Comparison of ENCODE assay signal across 8 mouse cellular contexts in the genomic region with DNA sequence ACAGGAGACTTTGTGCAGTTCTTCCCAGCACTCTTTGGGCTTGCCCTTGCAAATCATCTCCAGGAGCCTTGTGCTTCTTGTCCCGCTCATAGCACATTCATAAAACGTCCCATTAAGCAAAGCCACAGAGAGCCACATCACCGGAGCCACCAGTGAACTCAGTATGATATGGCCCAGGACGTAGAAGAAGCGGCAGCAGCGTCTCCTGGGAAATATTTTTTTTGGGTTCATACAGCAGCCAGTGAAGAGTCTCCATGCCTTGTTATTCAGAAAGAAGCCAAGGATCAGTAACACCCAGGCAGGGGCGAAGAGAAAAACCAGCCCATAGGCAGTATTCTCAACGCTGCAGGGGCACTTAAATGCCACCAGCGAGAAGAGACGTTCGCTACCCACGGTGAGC. TPM values are rescaled to one million over a fixed set of nuclear protein-coding genes. Genes with fewer than 3 reads are reported as not detected.
A peak's percentile ranks its signal among the peaks of the same experiment; 100 is the strongest.
DNase-seq lines count a peak whose midpoint lies in the region; ATAC-seq and TF ChIP-seq lines count a peak whose summit lies in the region.

No protein-coding gene starts in this region.

- no peaks in the 10 kb centered on the region for H3K27me3 ChIP-seq in embryonic facial prominence, embryonic 13.5 days
- no peaks in the 10 kb centered on the region for H3K27me3 ChIP-seq in hindbrain, embryonic 16.5 days (replicated peaks; ENCODE audit: control insufficient read depth, insufficient read depth, low read length)
- H3K27me3 ChIP-seq in myocyte (ENCODE audit: control insufficient read depth, insufficient read depth, insufficient read length) = no peaks in the 10 kb centered on the region

- TF ChIP-seq POLR2A in myocyte (IDR thresholded peaks at IDR 0.05; ENCODE audit: insufficient read length, low read depth) = no peak

- peak overlapping the region; percentile 63; the same call in 1 of the 2 replicates for H3K27ac ChIP-seq in embryonic facial prominence, embryonic 13.5 days
- no peak overlapping the region for H3K27ac ChIP-seq in hindbrain, embryonic 16.5 days (ENCODE audit: low read depth, low read length)

- no peak overlapping the region for H3ac ChIP-seq in myocyte (ENCODE audit: control insufficient read depth, insufficient read length)

- ATAC-seq in embryonic facial prominence, embryonic 13.5 days (ENCODE audit: insufficient number of reproducible peaks, insufficient read depth, low FRiP score, low TSS enrichment, low read depth) = no peak
- ATAC-seq in hindbrain, embryonic 16.5 days = peak; percentile 37

- peak overlapping the region; percentile 54 for H3K4me2 ChIP-seq in embryonic facial prominence, embryonic 13.5 days
- peak overlapping the region; percentile 50 for H3K4me2 ChIP-seq in hindbrain, embryonic 16.5 days (ENCODE audit: low read length)
- H3K4me2 ChIP-seq in myocyte (ENCODE audit: low read depth) = peak overlapping the region; percentile 73

- WGBS in embryonic facial prominence, embryonic 13.5 days = 51% methylated on average over 12 of the region's 12 CpGs
- 62% methylated on average over 12 of the region's 12 CpGs for WGBS in hindbrain, embryonic 16.5 days

- H3K9me3 ChIP-seq in embryonic facial prominence, embryonic 13.5 days = no peaks in the 10 kb centered on the region
- no peaks in the 10 kb centered on the region for H3K9me3 ChIP-seq in hindbrain, embryonic 16.5 days (ENCODE audit: control insufficient read depth, low read length)

- H3K9ac ChIP-seq in embryonic facial prominence, embryonic 13.5 days = peak overlapping the region; percentile 59
- H3K9ac ChIP-seq in hindbrain, embryonic 16.5 days (ENCODE audit: low read depth, low read length) = peak overlapping the region; percentile 9; the same call in 1 of the 2 replicates

- peaks cover 18% of the 10 kb centered on the region for H3K4me1 ChIP-seq in embryonic facial prominence, embryonic 13.5 days
- H3K4me1 ChIP-seq in hindbrain, embryonic 16.5 days (ENCODE audit: control insufficient read depth, insufficient read depth, low read depth, low read length) = no peaks in the 10 kb centered on the region

- peak; percentile 7 for DNase-seq in layer of hippocampus, adult 11-12 months (ENCODE audit: low spot score)
- no peak for DNase-seq in layer of hippocampus, adult 18-20 months (ENCODE audit: low spot score in 2 of 2)
- no peak for DNase-seq in embryo, embryonic 9.5 days (ENCODE audit: extremely low spot score)
- DNase-seq in gastrocnemius, postnatal 10 days = no peak
- DNase-seq in urinary bladder, postnatal 14 days (ENCODE audit: low spot score) = no peak

- peak overlapping the region; percentile 27 for H3K4me3 ChIP-seq in embryonic facial prominence, embryonic 13.5 days
- H3K4me3 ChIP-seq in hindbrain, embryonic 16.5 days (ENCODE audit: low read length) = peak overlapping the region; percentile 29
- peak overlapping the region; percentile 7 for H3K4me3 ChIP-seq in myocyte

- H3K79me2 ChIP-seq in myocyte (ENCODE audit: control insufficient read depth, insufficient read depth) = no peaks in the 10 kb centered on the region

- no peaks in the 10 kb centered on the region for H3K36me3 ChIP-seq in embryonic facial prominence, embryonic 13.5 days
- H3K36me3 ChIP-seq in hindbrain, embryonic 16.5 days (ENCODE audit: control insufficient read depth, insufficient read depth, low read length) = no peaks in the 10 kb centered on the region
- no peaks in the 10 kb centered on the region for H3K36me3 ChIP-seq in myocyte (ENCODE audit: control insufficient read depth, insufficient read depth)

TF ChIP-seq in myocyte, 11 proteins besides CTCF, POLR2A, EP300 and RAD21:
- no peak for TF ChIP-seq MYOD1 (IDR thresholded peaks at IDR 0.05; ENCODE audit: control insufficient read depth in 1 of 3, insufficient read length in 2 of 3, low read depth in 2 of 3)
- no peak for TF ChIP-seq CEBPB (IDR thresholded peaks at IDR 0.05; ENCODE audit: insufficient read depth, poor library complexity, severe bottlenecking)
- TF ChIP-seq E2F4 (IDR thresholded peaks at IDR 0.05; ENCODE audit: insufficient read depth) = no peak
- no peak for TF ChIP-seq SRF (IDR thresholded peaks at IDR 0.05; ENCODE audit: control insufficient read depth, insufficient read length, low read depth)
- no peak for TF ChIP-seq POLR2AphosphoS2 (IDR thresholded peaks at IDR 0.05; ENCODE audit: insufficient read length, low read depth)
- no peak for TF ChIP-seq REST (IDR thresholded peaks at IDR 0.05; ENCODE audit: insufficient read depth, insufficient read length)
- TF ChIP-seq TCF3 (IDR thresholded peaks at IDR 0.05; ENCODE audit: insufficient read length, low read depth) = no peak
- TF ChIP-seq TCF12 (IDR thresholded peaks at IDR 0.05; ENCODE audit: insufficient read depth, poor library complexity, severe bottlenecking) = no peak
- TF ChIP-seq MYOG (IDR thresholded peaks at IDR 0.05; ENCODE audit: control insufficient read depth in 1 of 3, insufficient read depth in 1 of 3, insufficient read length in 2 of 3, low read depth in 2 of 3) = no peak
- TF ChIP-seq MAX (IDR thresholded peaks at IDR 0.05; ENCODE audit: low read depth) = no peak
- no peak for TF ChIP-seq USF1 (IDR thresholded peaks at IDR 0.05; ENCODE audit: low read depth)

RNA-seq across cellular contexts. Expression of gene Calhm5, which starts 0.4 kb away (rescaled TPM):
- 1 to 10 TPM; 4.0 to 4.1 TPM for total RNA-seq in layer of hippocampus, adult 18-20 months (2021)
- polyA plus RNA-seq in embryonic facial prominence, embryonic 13.5 days (2015; fragmentation: Nextera tagmentation; extraction: Ambion mirVana) = 0.62 and 0.86 TPM in 2 replicates
- polyA plus RNA-seq in hindbrain, embryonic 16.5 days (2015; fragmentation: Nextera tagmentation; extraction: Ambion mirVana) = 1.0 and 1.1 TPM in 2 replicates
- 0.08 TPM for polyA plus RNA-seq in myocyte (2012; fragmentation: generic; extraction: Trizol)
- total RNA-seq in gastrocnemius, postnatal 10 days (2021) = 1 to 10 TPM in 1 of 2 experiments, under 1 TPM in 1; 0.88 to 1.1 TPM

RNA-seq across cellular contexts. Expression of gene Calhm6, which starts 31.8 kb away (rescaled TPM):
- total RNA-seq in layer of hippocampus, adult 18-20 months (2021) = not detected
- 1.5 TPM in 2 replicates for polyA plus RNA-seq in embryonic facial prominence, embryonic 13.5 days (2015; fragmentation: Nextera tagmentation; extraction: Ambion mirVana)
- 0.76 and 0.79 TPM in 2 replicates for polyA plus RNA-seq in hindbrain, embryonic 16.5 days (2015; fragmentation: Nextera tagmentation; extraction: Ambion mirVana)
- 0.05 TPM for polyA plus RNA-seq in myocyte (2012; fragmentation: generic; extraction: Trizol)
- total RNA-seq in gastrocnemius, postnatal 10 days (2021) = under 1 TPM in 1 of 2 experiments, not detected in 1; 0.45 TPM

RNA-seq across cellular contexts. Expression of gene Calhm4, which starts 51.9 kb away (rescaled TPM):
- total RNA-seq in layer of hippocampus, adult 18-20 months (2021) = not detected
- 0.07 TPM in 1 of 2 replicates, not detected in the other for polyA plus RNA-seq in embryonic facial prominence, embryonic 13.5 days (2015; fragmentation: Nextera tagmentation; extraction: Ambion mirVana)
- not detected in 2 replicates for polyA plus RNA-seq in hindbrain, embryonic 16.5 days (2015; fragmentation: Nextera tagmentation; extraction: Ambion mirVana)
- polyA plus RNA-seq in myocyte (2012; fragmentation: generic; extraction: Trizol) = not detected
- not detected for total RNA-seq in gastrocnemius, postnatal 10 days (2021)

RNA-seq across cellular contexts. Expression of gene Trappc3l, which starts 58.6 kb away (rescaled TPM):
- under 1 TPM in 1 of 2 experiments, not detected in 1; 0.64 TPM for total RNA-seq in layer of hippocampus, adult 18-20 months (2021)
- polyA plus RNA-seq in embryonic facial prominence, embryonic 13.5 days (2015; fragmentation: Nextera tagmentation; extraction: Ambion mirVana) = not detected in 2 replicates
- polyA plus RNA-seq in hindbrain, embryonic 16.5 days (2015; fragmentation: Nextera tagmentation; extraction: Ambion mirVana) = not detected in 2 replicates
- polyA plus RNA-seq in myocyte (2012; fragmentation: generic; extraction: Trizol) = not detected
- total RNA-seq in gastrocnemius, postnatal 10 days (2021) = not detected
